Mouse (Mus musculus): Measurements from ENCODE around the gene Zpld1.

The Zpld1 gene

DNA sequence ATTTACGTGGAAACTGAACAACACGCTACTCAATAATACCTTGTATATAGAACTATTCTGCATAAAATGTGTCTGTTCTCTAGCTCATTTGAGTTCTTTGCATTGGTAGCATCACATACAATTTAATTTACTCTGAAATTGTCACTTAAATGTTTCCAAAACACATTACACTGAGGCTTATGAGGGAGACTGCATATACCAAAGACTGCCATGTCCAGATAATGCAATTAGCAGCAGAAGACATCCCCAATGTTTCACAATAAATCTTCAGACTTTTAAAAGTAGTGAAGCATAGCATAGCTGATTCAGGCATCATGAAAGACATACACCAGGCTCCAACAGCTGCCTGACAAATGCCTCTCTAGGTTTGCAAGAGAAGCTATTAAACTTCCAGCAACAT, at the start of gene Zpld1:
Gene Zpld1, minus strand, starts transcription at position 101 of the 400 bp plus-strand sequence.
- no peak for DNase-seq (ENCODE audit: low read depth)

DNA sequence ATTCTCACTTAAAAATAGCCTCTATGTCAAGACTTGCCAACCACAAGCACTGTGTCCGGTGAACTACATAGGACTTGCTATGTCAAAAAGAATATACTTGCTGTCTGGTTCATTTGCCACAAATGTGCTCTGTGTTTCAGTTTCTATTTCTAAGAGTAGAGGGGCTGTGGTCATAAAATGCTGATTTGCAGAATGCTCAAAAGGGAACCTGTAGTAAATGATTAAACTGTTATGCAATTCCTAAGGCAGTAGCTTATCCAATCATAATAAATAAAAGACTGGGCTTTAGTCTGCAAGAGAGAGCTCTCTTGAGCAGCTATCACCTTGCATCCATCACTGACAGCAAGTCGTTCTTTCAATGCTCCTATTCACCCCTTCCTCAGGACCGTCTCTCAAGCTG, 47.9 kb upstream of the Zpld1 start:
- no peak for DNase-seq (ENCODE audit: low read depth)

DNA sequence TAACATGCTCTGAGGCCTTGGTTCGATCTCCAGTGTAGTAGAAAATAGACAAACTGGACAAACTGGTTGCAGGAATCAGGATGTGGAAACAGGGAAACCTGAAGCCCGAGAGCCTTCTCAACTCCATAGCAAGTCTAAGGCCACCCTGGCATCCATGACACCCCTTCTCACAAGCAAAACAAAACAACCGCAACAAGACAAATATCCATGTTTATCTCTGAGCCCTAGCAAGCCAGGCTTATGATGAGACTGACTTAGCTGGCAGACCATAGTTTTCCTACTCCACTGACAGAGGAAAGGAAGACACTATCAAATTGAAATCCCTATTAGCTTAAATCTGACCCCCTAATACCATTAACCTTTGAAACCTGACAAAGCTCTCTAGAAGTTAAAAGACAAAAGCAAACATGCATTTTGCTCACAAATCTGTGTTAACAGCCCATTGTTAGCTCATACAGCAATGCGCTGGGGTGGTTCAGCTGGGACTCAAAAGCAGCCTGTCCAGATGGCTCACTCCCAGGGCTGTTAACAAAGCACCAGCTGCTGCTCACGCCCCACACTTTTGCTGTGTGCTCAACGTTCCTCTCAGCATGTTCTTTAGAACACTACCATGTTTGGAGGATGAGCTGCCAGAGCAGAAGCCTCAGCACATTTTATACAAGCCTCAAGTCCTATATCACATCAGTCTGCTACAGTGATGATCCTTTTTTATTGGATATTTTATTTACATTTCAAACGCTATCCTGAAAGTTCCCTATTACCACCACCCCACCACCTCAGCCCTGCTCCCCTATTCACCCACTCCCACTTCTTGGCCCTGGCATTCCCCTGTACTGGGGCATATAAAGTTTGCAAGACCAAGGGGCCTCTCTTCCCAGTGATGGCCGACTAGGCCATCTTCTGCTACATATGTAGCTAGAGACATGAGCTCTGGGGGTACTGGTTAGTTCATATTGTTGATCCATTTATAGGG, 24.0 kb upstream of the Zpld1 start:
- DNase-seq (ENCODE audit: low read depth): no peak

DNA sequence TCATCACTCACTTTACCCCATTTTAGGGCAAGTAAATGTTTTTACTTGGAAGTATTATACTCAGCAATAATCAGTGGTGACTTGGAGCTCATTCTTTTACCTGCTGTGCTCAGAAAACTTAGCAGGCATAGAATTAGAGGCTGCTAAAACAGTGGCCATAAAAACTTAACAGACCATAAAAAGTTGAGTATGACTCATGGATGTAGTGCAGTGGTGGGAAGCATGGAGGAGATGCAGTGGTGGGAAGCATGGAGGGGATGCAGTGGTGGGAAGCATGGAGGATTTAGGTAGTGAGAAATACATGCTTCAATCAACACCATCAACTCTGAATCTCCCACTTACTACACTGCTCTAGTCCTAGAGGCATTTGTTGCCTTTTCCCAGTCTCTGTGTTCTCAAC, 19.2 kb upstream of the Zpld1 start:
- no peak for DNase-seq (ENCODE audit: low read depth)

DNA sequence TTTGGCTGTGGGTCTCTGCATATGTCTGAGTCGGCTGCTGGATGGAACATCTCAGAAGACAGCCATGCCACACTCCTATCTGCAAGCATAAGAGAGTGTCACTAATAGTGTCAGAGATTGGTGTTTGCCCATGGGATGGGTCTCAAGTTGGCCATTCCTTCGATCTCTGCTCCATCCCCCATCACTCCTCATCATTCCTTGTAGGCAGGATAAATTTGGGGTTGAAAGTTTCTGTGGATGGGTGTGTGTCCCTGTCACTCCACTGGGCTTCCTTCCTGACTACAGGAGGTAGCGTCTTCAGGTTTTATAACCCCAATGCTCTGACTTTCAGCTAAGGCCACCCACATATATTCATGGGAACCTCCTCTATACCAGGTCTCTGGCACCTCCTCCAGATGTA, 14.3 kb upstream of the Zpld1 start:
- no peak for DNase-seq (ENCODE audit: low read depth)

DNA sequence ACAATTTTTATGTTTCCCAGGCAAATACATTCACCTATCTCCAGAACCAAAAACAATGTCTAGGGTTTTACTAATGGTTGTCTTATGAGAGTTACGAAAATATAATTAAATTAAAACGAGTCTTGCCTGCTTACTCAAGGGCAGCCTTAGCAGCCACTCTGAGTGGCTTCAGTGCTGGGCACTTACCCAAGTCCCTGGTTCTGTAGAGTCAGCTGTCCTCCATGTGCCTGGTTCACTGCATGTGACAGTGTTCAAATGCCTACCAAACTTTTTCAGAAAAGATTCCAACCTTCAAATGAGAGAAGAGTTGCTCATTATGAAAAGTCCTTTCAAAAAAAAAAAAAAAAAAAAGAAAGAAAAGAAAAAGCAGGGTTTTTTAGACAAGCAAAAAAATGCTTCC, 15.1 kb downstream of the Zpld1 start:
- no peak for DNase-seq (ENCODE audit: low read depth)

DNA sequence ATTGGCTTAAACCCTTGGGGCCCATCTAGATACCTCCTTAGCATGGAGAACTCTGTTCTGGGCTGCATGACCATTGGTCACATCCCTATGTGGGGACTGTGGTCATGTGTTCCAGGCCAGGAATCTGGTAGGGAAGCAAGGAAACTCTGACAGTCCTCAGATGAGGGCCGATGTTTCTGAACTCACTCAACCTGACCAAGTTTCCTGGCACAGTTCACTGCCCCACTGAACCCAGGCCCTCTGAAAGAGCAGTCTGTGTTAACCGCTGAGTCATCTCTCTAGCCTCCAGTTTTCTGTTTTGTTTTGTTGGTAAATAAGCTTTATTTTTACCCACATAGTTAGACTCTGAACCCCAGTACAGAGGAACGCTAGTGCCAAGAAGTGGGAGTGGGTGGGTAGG, 20.3 kb downstream of the Zpld1 start:
- no peak for DNase-seq (ENCODE audit: low read depth)

DNA sequence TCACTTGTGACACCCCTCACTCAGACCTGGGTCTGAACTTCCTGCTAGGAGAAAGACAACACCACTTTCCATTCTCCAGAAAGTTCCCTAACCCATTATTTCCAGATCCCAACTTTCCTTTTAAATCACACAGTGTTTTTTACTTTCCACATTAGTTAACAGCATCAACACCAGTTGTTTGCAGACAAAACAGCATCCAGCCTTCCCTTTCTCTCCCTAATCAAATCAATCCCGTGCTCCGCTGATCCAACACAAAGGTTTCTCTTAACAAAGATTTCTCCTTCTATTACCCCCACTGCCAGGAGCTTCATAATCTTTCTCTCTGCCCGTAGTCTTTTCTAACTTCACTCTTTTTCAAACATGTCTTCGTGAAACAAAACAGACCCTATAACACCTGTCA, 32.5 kb downstream of the Zpld1 start:
- DNase-seq (ENCODE audit: low read depth): no peak

DNA sequence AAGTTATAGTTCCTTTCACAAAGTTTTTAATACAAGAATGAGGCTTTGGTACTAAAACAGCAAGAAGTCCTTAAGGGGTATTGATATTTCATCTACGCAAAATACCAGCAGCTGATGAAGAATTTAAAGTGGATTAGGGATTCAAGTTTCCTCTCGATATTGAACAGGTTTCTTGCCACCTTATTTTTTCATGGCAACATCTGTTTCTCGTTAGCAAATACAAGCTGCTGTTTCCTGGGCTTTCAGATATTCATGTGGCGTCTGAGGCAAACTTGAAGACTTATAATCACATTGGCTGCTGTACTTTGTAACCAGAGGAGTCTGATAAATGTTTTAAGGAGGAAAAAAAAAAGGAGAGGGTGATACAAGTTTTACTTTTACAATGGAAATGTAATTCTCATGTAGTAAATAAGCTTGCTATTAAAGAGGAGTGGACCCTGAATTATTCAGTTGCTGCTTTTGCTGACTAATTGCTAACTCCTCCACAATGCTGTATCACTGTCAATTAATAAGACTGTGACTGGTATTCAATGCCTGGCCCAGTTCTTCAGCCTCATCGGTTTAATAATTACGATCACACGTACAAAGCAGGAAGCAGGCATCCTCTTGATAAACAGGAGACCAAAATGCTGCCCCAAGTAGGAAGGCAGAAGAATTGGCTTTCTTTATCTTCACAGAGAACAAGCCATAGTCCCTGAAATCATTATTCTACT, 36.8 kb downstream of the Zpld1 start:
- DNase-seq (ENCODE audit: low read depth): no peak

DNA sequence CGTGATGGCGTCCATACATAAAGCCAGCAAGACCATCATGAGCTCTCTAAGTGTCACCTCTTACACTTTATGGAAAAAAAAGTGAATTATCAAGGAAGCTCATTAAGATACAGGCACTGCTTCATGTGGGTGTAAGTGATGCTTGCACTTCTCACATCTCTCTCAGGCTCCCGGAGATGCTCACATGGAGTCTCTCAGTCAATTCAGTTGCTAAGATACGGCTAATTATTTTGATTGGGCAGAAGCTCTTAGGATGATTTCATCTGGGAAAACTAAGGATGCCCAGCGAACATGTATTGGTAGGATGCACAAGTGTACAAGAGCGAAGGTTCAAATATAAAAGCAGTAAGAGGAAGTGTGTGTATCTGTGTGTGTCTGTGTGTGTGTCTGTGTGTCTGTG, 38.1 kb downstream of the Zpld1 start:
- DNase-seq (ENCODE audit: low read depth): no peak

DNA sequence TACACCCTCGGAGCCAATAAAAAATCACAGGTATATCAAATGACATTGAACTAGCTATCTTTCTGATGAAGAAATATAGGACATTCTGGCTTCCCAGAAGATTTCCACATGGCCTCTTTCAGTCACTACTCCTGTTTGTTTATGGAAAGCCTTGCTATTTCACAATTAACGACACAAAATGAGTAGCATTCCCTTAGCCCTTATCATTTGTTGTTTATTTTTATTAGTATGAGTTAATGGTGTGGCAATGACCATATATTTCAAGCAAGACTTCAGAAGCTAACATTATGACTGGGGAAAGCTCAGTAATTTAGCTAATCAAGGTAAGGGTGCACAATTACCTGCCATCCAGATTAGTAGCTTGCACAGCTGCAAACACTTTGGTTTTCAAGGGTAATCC, 56.8 kb downstream of the Zpld1 start:
- DNase-seq (ENCODE audit: low read depth): no peak

DNA sequence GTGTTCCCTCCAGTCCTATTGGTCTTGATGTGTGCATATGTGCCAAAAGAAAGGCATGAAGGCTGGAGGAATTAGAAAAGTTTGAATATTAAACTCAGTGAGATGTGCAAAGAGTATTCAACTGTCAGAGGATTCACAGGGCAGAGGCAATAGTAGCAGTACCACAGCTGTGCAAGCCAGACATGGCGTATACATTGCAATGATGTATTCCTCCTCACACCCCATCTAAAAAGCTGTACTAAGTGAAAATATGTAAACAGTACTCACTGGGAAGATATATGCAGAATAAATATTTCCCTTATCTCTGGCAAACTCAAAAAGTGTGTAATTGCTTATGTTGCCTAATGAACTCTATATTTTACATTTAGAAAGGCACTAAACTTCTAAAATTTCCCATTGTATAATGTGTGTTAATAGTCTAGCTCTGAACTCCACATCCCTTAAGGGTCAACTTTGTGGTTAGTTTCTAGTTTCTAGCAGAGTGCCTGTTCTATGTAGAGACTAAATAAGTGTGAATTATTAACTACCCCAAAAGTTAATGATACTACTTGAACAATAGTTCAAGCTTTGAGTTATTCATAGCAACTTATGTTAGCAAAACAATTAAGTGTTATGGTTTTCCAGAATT, 68.7 kb downstream of the Zpld1 start:
- no peak for DNase-seq (ENCODE audit: low read depth)

DNA sequence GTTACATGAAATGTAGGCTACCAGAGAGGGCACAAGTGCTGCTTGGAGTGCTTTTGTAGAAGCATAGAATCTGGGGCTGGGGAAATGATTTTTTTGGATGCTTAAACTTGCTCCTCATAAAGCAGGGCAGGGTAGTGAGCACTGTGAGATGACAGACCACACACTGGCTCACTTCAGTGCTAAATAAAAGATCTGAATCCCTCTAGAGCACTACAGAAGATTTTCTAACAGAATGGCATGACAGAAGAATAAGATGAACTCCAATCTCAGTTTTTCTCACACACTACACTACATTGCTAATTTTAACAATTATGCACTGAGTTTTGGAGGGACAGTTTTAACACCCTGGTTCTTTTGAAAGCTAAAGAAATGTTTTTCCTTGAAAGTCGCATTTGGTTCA, 93.8 kb downstream of the Zpld1 start:
- no peak for DNase-seq (ENCODE audit: low read depth)

DNA sequence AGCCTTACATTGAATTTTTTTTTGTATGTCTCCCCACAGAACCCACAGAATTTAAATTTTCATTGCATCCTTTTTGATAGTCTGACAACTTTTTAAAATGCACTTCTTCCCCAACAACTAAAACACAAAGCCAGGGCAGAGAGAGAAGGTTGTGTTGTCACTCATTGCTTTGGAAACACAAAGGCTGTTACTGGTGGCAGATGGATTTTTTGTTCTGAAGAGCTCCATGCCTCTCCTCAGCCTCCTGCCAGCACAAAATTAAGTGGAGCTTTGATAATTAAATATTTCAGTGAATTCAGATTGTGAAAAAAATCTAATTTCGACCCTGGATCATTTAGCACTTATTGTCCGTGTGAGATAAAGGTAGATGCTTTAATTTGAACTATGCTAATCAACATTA, 107.4 kb downstream of the Zpld1 start:
- no peak for DNase-seq (ENCODE audit: low read depth)

DNA sequence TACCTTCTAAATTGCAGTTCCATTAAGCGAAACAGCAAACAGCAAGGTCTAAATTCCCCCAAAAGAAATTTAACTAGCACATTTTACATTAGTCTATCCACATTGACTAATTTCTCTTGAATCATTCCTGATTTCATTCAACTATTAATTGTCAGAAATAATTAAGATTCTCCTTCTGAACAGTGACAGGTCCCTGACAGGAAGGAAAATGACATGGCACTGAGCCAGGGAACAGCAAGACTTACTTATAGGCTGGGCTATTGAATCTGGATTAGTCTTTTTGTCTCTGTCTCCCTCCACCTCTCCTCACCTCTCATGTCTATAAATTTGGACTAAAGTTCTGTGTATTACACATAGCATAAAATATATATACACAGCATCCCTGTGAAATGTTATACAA, 112.4 kb downstream of the Zpld1 start:
- DNase-seq (ENCODE audit: low read depth): no peak

Data from NIH3T3 (cell line).